Mouse (Mus musculus) forebrain, embryonic 13.5 days (tissue): ENCODE measurements at regions not wholly inside any gene's neighbourhood (a gene's known extent, or its start where the extent isn't known, plus 50 kb on each side); places are given as distances from the start of the nearest gene placed in this dataset.
"Not testable (repeated sequence)": the region's sequence is repeated elsewhere in the genome, so short reads cannot be mapped to it uniquely, and the experiment has no call there.

Experiments used
- ATAC-seq: fragments of 200-750 bp; cut with Nextera tagmentation; 2 replicates; pipeline ENCODE4 v1.8.0; 2017
- H3K27ac ChIP-seq: fragments of 300-500 bp; sonication (generic); 2 replicates; pipeline ENCODE4 v1.5.1; 2015; ENCODE audit warnings: inconsistent platforms, mild to moderate bottlenecking, moderate library complexity
- H3K27me3 ChIP-seq: fragments of 300-500 bp; sonication (generic); 2 replicates; pipeline ENCODE4 v1.6.1; 2015; ENCODE audit warnings: mild to moderate bottlenecking, inconsistent platforms
- H3K36me3 ChIP-seq: fragments of 300-500 bp; sonication (generic); 2 replicates; pipeline ENCODE4 v1.6.1; 2015; ENCODE audit warnings: mild to moderate bottlenecking, inconsistent platforms; ENCODE audit not compliant: poor library complexity, severe bottlenecking
- H3K4me1 ChIP-seq: fragments of 300-500 bp; sonication (generic); 2 replicates; pipeline ENCODE4 v1.6.1; 2015; ENCODE audit warnings: inconsistent platforms
- H3K4me2 ChIP-seq: fragments of 300-500 bp; sonication (generic); 2 replicates; pipeline ENCODE4 v1.6.1; 2015; ENCODE audit warnings: inconsistent platforms, mild to moderate bottlenecking, moderate library complexity
- H3K4me3 ChIP-seq: fragments of 300-500 bp; sonication (generic); 2 replicates; pipeline ENCODE4 v1.5.1; 2015; ENCODE audit warnings: mild to moderate bottlenecking, inconsistent platforms
- H3K9ac ChIP-seq: fragments of 300-500 bp; sonication (generic); 2 replicates; pipeline ENCODE4 v1.6.1; 2015; ENCODE audit warnings: mild to moderate bottlenecking, inconsistent platforms
- H3K9me3 ChIP-seq: fragments of 300-500 bp; sonication (generic); replicated peaks from 2 replicates; pipeline ENCODE4 v1.6.1; 2016; ENCODE audit warnings: inconsistent platforms
- WGBS: fragments of 180-500 bp; shearing (Covaris S2); methylation state at CpG from one replicate; pipeline ENCODE4 v1.1.7; 2015; 5-methylcytosine and 5-hydroxymethylcytosine counted together

DNA sequence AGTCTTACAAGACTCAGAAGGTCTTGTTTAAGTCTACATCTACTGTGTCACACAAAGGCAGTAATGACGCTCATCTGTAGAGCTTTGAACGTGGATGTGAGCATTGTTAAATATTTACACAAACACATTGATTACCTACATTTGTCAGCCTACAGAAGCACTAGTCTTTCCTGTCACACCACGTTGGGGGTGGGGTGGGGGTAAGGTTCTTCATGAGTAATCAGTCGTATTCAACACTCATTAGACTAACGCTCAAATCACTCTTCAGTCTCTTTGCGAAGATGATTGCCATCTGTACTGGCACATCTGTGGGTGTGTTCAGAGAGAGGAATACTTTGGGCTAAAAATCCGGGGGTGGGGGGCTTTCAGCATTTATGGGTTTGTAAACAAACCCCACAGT, 240.7 kb downstream of the Lpin1 start:
- H3K9me3 ChIP-seq, result no peaks in the 10 kb centered on the region
- H3K27ac ChIP-seq, result no peak overlapping the region
- H3K4me3 ChIP-seq, result no peak overlapping the region
- H3K9ac ChIP-seq, result no peak overlapping the region
- ATAC-seq, result peak; percentile 63
- H3K4me2 ChIP-seq, result no peak overlapping the region
- no peaks in the 10 kb centered on the region for H3K36me3 ChIP-seq
- no peaks in the 10 kb centered on the region for H3K4me1 ChIP-seq
- no peaks in the 10 kb centered on the region for H3K27me3 ChIP-seq
- WGBS, result 76% methylated on average over 7 of the region's 7 CpGs

DNA sequence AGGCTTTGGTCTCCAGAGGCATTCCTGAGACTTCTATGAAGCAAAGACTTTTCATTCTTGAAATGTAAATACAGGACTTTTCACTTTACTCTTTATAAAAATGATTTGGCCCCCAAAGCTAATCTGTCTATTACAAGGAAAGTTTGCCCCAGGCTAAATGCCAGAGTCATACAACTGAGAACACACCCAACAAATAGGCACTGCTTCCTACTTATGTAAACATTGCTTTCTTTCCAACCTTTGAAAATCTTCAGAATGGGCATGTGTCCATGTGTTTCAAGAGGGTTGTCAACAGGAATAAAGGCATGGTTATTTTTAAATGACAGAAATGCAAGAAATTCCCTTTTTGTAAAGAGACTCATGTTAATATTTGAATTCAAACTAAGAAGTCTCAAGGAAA, 248.4 kb downstream of the Lpin1 start:
- Histone ChIP-seq H3K36me3 (no peaks in the 10 kb centered on the region), H3K9me3 (0 out of 2 replicates have a peak, but pooled peaks cover 6% of the 10 kb centered on the region), H3K27me3 (no peaks in the 10 kb centered on the region), H3K4me2 (no peak overlapping the region), H3K27ac (no peak overlapping the region), H3K4me3 (no peak overlapping the region), H3K9ac (no peak overlapping the region), H3K4me1 (no peaks in the 10 kb centered on the region)
- no peak for ATAC-seq

GRCm38 (mm10) chr12:16358831-16359230, 251.9 kb downstream of the Lpin1 start:
- Histone ChIP-seq H3K4me2 (no peak overlapping the region), H3K27ac (no peak overlapping the region), H3K4me3 (no peak overlapping the region), H3K27me3 (no peaks in the 10 kb centered on the region), H3K9ac (no peak overlapping the region), H3K9me3 (0 out of 2 replicates have a peak, but pooled peaks cover 6% of the 10 kb centered on the region), H3K4me1 (no peaks in the 10 kb centered on the region), H3K36me3 (no peaks in the 10 kb centered on the region)
- 9% methylated on average over 1 of the region's 1 CpGs for WGBS
- ATAC-seq, result no peak

- H3K9me3 ChIP-seq, result no peaks in the 10 kb centered on the region
- H3K4me1 ChIP-seq, result no peaks in the 10 kb centered on the region
- H3K4me3 ChIP-seq, result no peak overlapping the region
- H3K4me2 ChIP-seq, result no peak overlapping the region
- 87% methylated on average over 1 of the region's 1 CpGs for WGBS
- no peaks in the 10 kb centered on the region for H3K27me3 ChIP-seq
- no peak for ATAC-seq
- no peaks in the 10 kb centered on the region for H3K36me3 ChIP-seq
- H3K27ac ChIP-seq, result no peak overlapping the region
- H3K9ac ChIP-seq, result no peak overlapping the region
Observed at GRCm38 (mm10) chr12:16354711-16355110, 256.1 kb downstream of the Lpin1 start.

DNA sequence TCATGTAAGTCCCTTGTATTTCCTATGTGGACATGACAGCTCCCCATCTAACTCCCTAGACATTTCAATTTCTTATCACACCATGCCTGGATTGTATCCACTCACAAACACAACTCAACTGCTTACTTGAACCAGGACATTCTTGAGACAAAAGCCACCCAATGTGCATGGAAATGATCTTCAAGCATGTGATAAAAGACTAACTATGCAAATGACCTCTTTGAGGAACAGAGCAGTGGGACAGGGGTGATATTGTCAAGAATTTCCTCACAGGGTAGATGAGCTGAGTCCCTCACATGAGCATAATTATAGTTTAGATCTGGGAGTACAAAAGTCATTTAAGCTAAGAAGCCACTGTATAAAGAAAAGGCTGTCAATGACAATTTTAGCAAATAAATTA, 259.0 kb downstream of the Lpin1 start:
- Histone ChIP-seq H3K4me2 (no peak overlapping the region), H3K9ac (no peak overlapping the region), H3K27ac (no peak overlapping the region), H3K36me3 (no peaks in the 10 kb centered on the region), H3K9me3 (no peaks in the 10 kb centered on the region), H3K27me3 (no peaks in the 10 kb centered on the region), H3K4me1 (no peaks in the 10 kb centered on the region), H3K4me3 (no peak overlapping the region)
- no peak for ATAC-seq

GRCm38 (mm10) chr12:16349310-16349709, 261.5 kb downstream of the Lpin1 start:
- H3K27ac ChIP-seq, result no peak overlapping the region
- ATAC-seq, result no peak
- H3K4me1 ChIP-seq, result no peaks in the 10 kb centered on the region

DNA sequence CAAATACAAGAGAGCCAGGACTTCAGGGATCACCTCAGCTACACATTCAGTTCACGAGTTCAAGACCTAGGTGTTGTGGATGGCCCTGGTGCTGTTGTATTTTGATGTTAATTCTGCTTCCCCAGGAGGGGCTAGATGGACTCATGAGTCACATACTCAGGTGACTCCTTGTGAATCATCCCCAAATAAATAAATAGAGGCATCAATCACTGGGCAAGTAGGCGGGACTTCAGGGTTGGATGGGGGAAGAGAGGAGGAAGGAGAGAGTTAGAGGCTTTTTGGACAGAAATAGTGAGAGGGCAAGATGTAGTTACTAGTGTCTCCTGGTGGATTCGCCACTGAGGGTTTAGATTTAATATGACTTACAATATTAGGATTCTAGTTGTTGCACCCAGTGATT, 266.7 kb downstream of the Lpin1 start:
- Histone ChIP-seq H3K4me2 (no peak overlapping the region), H3K27me3 (no peaks in the 10 kb centered on the region), H3K27ac (no peak overlapping the region), H3K4me3 (no peak overlapping the region), H3K36me3 (no peaks in the 10 kb centered on the region), H3K9me3 (no peaks in the 10 kb centered on the region), H3K4me1 (no peaks in the 10 kb centered on the region), H3K9ac (no peak overlapping the region)
- ATAC-seq, result no peak
- WGBS, result 89% methylated on average over 3 of the region's 3 CpGs

More at GRCm38 (mm10) chr12:16349310-16349709, 261.5 kb downstream of the Lpin1 start:
- H3K9me3 ChIP-seq, result no peaks in the 10 kb centered on the region
- H3K9ac ChIP-seq, result no peak overlapping the region
- H3K27me3 ChIP-seq, result no peaks in the 10 kb centered on the region
- H3K4me2 ChIP-seq, result no peak overlapping the region
- H3K36me3 ChIP-seq, result no peaks in the 10 kb centered on the region
- no peak overlapping the region for H3K4me3 ChIP-seq

DNA sequence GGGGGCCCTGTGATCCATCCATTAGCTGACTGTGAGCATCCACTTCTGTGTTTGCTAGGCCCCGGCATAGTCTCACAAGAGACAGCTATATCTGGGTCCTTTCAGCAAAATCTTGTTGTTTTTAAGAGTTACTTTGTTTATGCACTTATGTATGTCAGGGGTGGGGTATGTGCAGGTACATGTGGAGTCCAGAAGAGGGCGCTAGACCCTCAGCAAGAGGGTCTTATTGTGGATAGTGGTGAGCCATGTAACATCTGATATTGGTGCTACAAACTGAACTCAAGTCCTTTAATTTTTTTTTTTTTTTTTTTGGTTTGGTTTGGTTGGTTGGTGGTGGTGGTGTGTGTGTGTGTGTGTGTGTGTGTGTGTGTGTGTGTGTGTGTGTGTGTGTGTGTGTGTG, 268.7 kb downstream of the Lpin1 start:
- 43% methylated on average over 2 of the region's 2 CpGs for whole genome bisulfite sequencing
- not testable (repeated sequence) for H3K27me3 ChIP-seq, ATAC-seq, H3K27ac ChIP-seq, H3K36me3 ChIP-seq, H3K4me2 ChIP-seq, H3K4me3 ChIP-seq, H3K9me3 ChIP-seq, H3K9ac ChIP-seq, H3K4me1 ChIP-seq

- H3K36me3 ChIP-seq, result no peaks in the 10 kb centered on the region
- H3K4me3 ChIP-seq, result no peak overlapping the region
- no peaks in the 10 kb centered on the region for H3K9me3 ChIP-seq
- 94% methylated on average over 3 of the region's 3 CpGs for WGBS
- no peak overlapping the region for H3K4me2 ChIP-seq
- no peaks in the 10 kb centered on the region for H3K4me1 ChIP-seq
- no peaks in the 10 kb centered on the region for H3K27me3 ChIP-seq
- H3K9ac ChIP-seq, result no peak overlapping the region
- no peak for ATAC-seq
- no peak overlapping the region for H3K27ac ChIP-seq
Observed at GRCm38 (mm10) chr12:16331456-16331855, 279.3 kb downstream of the Lpin1 start.

DNA sequence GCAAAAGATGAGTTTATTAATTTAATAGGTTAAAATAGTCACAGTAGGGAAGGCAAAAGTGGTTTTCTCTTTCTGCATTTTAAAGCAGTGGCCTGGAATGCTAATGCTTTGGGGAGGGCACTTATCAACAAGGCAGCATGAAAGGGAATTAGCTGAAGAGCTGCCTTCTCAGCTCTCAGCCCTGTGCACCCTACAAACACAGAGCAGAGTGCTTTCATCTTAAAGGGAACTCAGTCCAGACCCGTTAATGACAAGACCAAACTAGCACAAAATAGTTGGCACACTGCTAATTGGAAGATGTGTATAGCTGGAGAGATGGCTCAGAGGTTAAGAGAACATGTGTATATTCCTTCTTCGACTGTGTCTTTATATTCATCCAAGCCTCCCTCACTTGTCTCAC, 281.6 kb downstream of the Lpin1 start:
- Histone ChIP-seq H3K9me3 (no peaks in the 10 kb centered on the region), H3K27me3 (no peaks in the 10 kb centered on the region), H3K4me3 (no peak overlapping the region), H3K4me1 (no peaks in the 10 kb centered on the region), H3K36me3 (no peaks in the 10 kb centered on the region), H3K4me2 (no peak overlapping the region), H3K27ac (no peak overlapping the region), H3K9ac (no peak overlapping the region)
- ATAC-seq, result no peak
- 36% methylated on average over 2 of the region's 2 CpGs for WGBS

GRCm38 (mm10) chr12:16320536-16321402, 290.0 kb downstream of the Lpin1 start:
- no peaks in the 10 kb centered on the region for H3K27me3 ChIP-seq
- no peaks in the 10 kb centered on the region for H3K4me1 ChIP-seq
- no peak for ATAC-seq
- H3K36me3 ChIP-seq, result no peaks in the 10 kb centered on the region
- no peak overlapping the region for H3K27ac ChIP-seq
- H3K9me3 ChIP-seq, result no peaks in the 10 kb centered on the region
- WGBS, result 74% methylated on average over 9 of the region's 9 CpGs
- H3K4me2 ChIP-seq, result no peak overlapping the region
- H3K4me3 ChIP-seq, result no peak overlapping the region
- H3K9ac ChIP-seq, result no peak overlapping the region

DNA sequence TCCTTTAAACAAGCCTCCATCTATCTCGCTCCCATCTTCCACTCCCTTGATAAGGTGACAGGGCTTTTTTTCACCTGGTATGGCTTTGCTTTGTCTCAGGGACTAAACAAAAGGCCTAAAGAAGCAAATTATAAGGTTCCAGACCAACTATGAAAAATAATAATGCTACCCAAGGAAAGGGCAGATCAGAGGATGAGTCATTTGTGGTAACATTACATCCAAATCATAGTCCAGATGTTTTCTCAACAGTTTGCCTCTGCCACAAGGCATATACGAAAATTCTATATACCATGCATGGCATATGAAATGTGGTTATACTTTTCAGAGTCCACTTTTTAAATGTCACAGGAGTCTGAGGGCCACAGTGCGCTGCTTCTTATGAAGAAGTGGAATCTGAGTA, 302.7 kb downstream of the Lpin1 start:
- H3K4me2 ChIP-seq, result no peak overlapping the region
- H3K27ac ChIP-seq, result no peak overlapping the region
- no peaks in the 10 kb centered on the region for H3K36me3 ChIP-seq
- no peak overlapping the region for H3K9ac ChIP-seq
- ATAC-seq, result no peak
- H3K4me1 ChIP-seq, result no peaks in the 10 kb centered on the region
- H3K27me3 ChIP-seq, result no peaks in the 10 kb centered on the region
- 89% methylated on average over 3 of the region's 3 CpGs for WGBS
- no peak overlapping the region for H3K4me3 ChIP-seq
- H3K9me3 ChIP-seq, result no peaks in the 10 kb centered on the region
